Mouse (Mus musculus) frontal cortex, postnatal 10 days (tissue): ENCODE data around the gene Ndufs4.
"Not testable (repeated sequence)": the region's sequence is repeated elsewhere in the genome, so short reads cannot be mapped to it uniquely, and the experiment has no call there.

Experiments
- DNase-seq, 2 experiments: peaks; one replicate each; pipeline ENCODE4 v3.0.0; 2022; ENCODE audit warnings: low spot score in 2 of 2, mixed read lengths in 1 of 2

The Ndufs4 gene

GRCm38 (mm10) chr13:114343001-114343400, 45.1 kb downstream of the Ndufs4 start:
- DNase-seq: no peak

GRCm38 (mm10) chr13:114319835-114320389, 68.1 kb downstream of the Ndufs4 start:
- DNase-seq: no peak

GRCm38 (mm10) chr13:114319136-114319535, 68.9 kb downstream of the Ndufs4 start:
- DNase-seq: no peak

- no peak for DNase-seq
These were observed 72.7 kb downstream of the Ndufs4 start for GRCm38 (mm10) chr13:114315374-114315773.

- no peak for DNase-seq
These were observed 73.1 kb downstream of the Ndufs4 start for GRCm38 (mm10) chr13:114314953-114315352.

- no peak for DNase-seq
These were observed 77.5 kb downstream of the Ndufs4 start for GRCm38 (mm10) chr13:114310591-114310990.

- no peak for DNase-seq
These were observed 83.4 kb downstream of the Ndufs4 start for GRCm38 (mm10) chr13:114304684-114305083.

GRCm38 (mm10) chr13:114303466-114304175, 84.4 kb downstream of the Ndufs4 start:
- no peak for DNase-seq

GRCm38 (mm10) chr13:114297761-114298160, 90.3 kb downstream of the Ndufs4 start:
- DNase-seq: no peak

GRCm38 (mm10) chr13:114296556-114296955, 91.5 kb downstream of the Ndufs4 start:
- no peak for DNase-seq

- DNase-seq: no peak
These were observed 98.6 kb downstream of the Ndufs4 start for GRCm38 (mm10) chr13:114289411-114289810.

GRCm38 (mm10) chr13:114288511-114288910, 99.5 kb downstream of the Ndufs4 start:
- DNase-seq: no peak

GRCm38 (mm10) chr13:114278690-114279089, 109.4 kb downstream of the Ndufs4 start:
- DNase-seq: not testable (repeated sequence)

GRCm38 (mm10) chr13:114277277-114277676, 110.8 kb downstream of the Ndufs4 start:
- no peak for DNase-seq

GRCm38 (mm10) chr13:114271410-114272105, 116.5 kb downstream of the Ndufs4 start:
- no peak for DNase-seq

- DNase-seq: no peak
These were observed 120.3 kb downstream of the Ndufs4 start for GRCm38 (mm10) chr13:114267741-114268140.

- no peak for DNase-seq
These were observed 127.4 kb downstream of the Ndufs4 start for GRCm38 (mm10) chr13:114260486-114261205.

GRCm38 (mm10) chr13:114254697-114255096, 133.4 kb downstream of the Ndufs4 start:
- DNase-seq: no peak
